Mouse (Mus musculus): ENCODE results near the gene Sorl1. TPM values are rescaled to one million over a fixed set of nuclear protein-coding genes. Genes with fewer than 3 reads are reported as not detected.

The Sorl1 gene
- polyA plus RNA-seq, 2 experiments: 1.1 to 1.4 TPM

- H3K4me2 ChIP-seq (ENCODE audit: low read depth): no peak overlapping the region
- DNase-seq (ENCODE audit: low read depth in 3 of 3, low spot score in 3 of 3) (no peak), ATAC-seq (ENCODE audit: insufficient read depth) (no peak)
- H3K9me3 ChIP-seq (ENCODE audit: control insufficient read depth, low read length): no peaks in the 10 kb centered on the region
- H3K4me1 ChIP-seq (replicated peaks; ENCODE audit: control insufficient read depth in 2 of 2, insufficient read depth in 2 of 2, low read length in 1 of 2): 0 out of 4 replicates have a peak, but pooled peaks cover 0 to 2% of the 10 kb centered on the region in 2 experiments
- no peaks in the 10 kb centered on the region for H3K36me3 ChIP-seq (replicated peaks; ENCODE audit: control insufficient read depth, insufficient read depth, low read depth)
- 32% methylated on average over 5 of the region's 5 CpGs for WGBS (ENCODE audit: insufficient replicate concordance)
- TF ChIP-seq EP300 (IDR thresholded peaks at IDR 0.05; ENCODE audit: low read depth): no peak
- no peak for TF ChIP-seq CTCF (IDR thresholded peaks at IDR 0.05; ENCODE audit: low read depth)
- H3K27me3 ChIP-seq (ENCODE audit: control insufficient read depth, insufficient read depth, low read length): no peaks in the 10 kb centered on the region
- no peak overlapping the region for H3K9ac ChIP-seq (replicated peaks)
- H3K27ac ChIP-seq: no peak overlapping the region
- no peak overlapping the region for H3K4me3 ChIP-seq (ENCODE audit: insufficient read depth in 1 of 2, low read depth in 2 of 2, low read length in 2 of 2)
Measured at GRCm38 (mm10) chr9:42109131-42109530, 15.0 kb downstream of the Sorl1 start.

- no peaks in the 10 kb centered on the region for H3K36me3 ChIP-seq (replicated peaks; ENCODE audit: control insufficient read depth, insufficient read depth, low read depth)
- DNase-seq (ENCODE audit: low read depth in 3 of 3, low spot score in 3 of 3) (no peak), ATAC-seq (ENCODE audit: insufficient read depth) (no peak)
- TF ChIP-seq EP300 (IDR thresholded peaks at IDR 0.05; ENCODE audit: low read depth): no peak
- no peak overlapping the region for H3K4me2 ChIP-seq (ENCODE audit: low read depth)
- 0 out of 4 replicates have a peak, but pooled peaks cover 0 to 2% of the 10 kb centered on the region in 2 experiments for H3K4me1 ChIP-seq (replicated peaks; ENCODE audit: control insufficient read depth in 2 of 2, insufficient read depth in 2 of 2, low read length in 1 of 2)
- no peak overlapping the region for H3K4me3 ChIP-seq (ENCODE audit: insufficient read depth in 1 of 2, low read depth in 2 of 2, low read length in 2 of 2)
- no peaks in the 10 kb centered on the region for H3K27me3 ChIP-seq (ENCODE audit: control insufficient read depth, insufficient read depth, low read length)
- H3K27ac ChIP-seq: no peak overlapping the region
- WGBS (ENCODE audit: insufficient replicate concordance): 34% methylated on average over 6 of the region's 6 CpGs
- no peaks in the 10 kb centered on the region for H3K9me3 ChIP-seq (ENCODE audit: control insufficient read depth, low read length)
- H3K9ac ChIP-seq (replicated peaks): no peak overlapping the region
Measured at GRCm38 (mm10) chr9:42108369-42108951, 15.6 kb downstream of the Sorl1 start.

DNA sequence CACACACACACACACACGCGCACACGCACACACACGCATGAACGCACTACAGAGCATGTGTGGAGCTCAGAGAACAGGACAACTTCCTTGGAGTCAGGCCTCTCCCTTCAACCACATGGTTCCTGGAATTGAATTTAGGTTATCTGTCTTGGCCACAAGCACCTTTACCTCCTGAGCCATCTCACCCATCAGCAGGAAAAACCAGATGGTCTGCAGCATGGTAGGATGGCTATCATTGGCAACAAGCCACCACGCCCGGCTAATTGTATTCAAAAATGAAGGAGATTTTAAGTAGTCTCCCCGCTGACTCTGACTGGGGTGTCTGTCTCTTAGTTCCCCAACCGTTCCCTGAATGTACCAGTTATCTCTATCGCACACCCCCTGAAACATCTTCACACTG, 17.0 kb downstream of the Sorl1 start:
- H3K4me2 ChIP-seq (ENCODE audit: low read depth): no peak overlapping the region
- ATAC-seq (ENCODE audit: insufficient read depth) (no peak), DNase-seq (ENCODE audit: low read depth in 3 of 3, low spot score in 3 of 3) (no peak)
- H3K4me3 ChIP-seq (ENCODE audit: insufficient read depth in 1 of 2, low read depth in 2 of 2, low read length in 2 of 2): no peak overlapping the region
- H3K9ac ChIP-seq (replicated peaks): no peak overlapping the region
- no peak overlapping the region for H3K27ac ChIP-seq
- WGBS (ENCODE audit: insufficient replicate concordance): 70% methylated on average over 10 of the region's 10 CpGs
- no peaks in the 10 kb centered on the region for H3K9me3 ChIP-seq (ENCODE audit: control insufficient read depth, low read length)
- H3K36me3 ChIP-seq (replicated peaks; ENCODE audit: control insufficient read depth, insufficient read depth, low read depth): no peaks in the 10 kb centered on the region
- 0 out of 4 replicates have a peak, but pooled peaks cover 0 to 2% of the 10 kb centered on the region in 2 experiments for H3K4me1 ChIP-seq (replicated peaks; ENCODE audit: control insufficient read depth in 2 of 2, insufficient read depth in 2 of 2, low read length in 1 of 2)
- no peak for TF ChIP-seq EP300 (IDR thresholded peaks at IDR 0.05; ENCODE audit: low read depth)
- no peak for TF ChIP-seq CTCF (IDR thresholded peaks at IDR 0.05; ENCODE audit: low read depth)
- H3K27me3 ChIP-seq (ENCODE audit: control insufficient read depth, insufficient read depth, low read length): no peaks in the 10 kb centered on the region

GRCm38 (mm10) chr9:42106305-42106704, 17.8 kb downstream of the Sorl1 start:
- H3K27ac ChIP-seq: no peak overlapping the region
- H3K9ac ChIP-seq (replicated peaks): no peak overlapping the region
- TF ChIP-seq CTCF (IDR thresholded peaks at IDR 0.05; ENCODE audit: low read depth) (no peak), EP300 (IDR thresholded peaks at IDR 0.05; ENCODE audit: low read depth) (no peak)

DNA sequence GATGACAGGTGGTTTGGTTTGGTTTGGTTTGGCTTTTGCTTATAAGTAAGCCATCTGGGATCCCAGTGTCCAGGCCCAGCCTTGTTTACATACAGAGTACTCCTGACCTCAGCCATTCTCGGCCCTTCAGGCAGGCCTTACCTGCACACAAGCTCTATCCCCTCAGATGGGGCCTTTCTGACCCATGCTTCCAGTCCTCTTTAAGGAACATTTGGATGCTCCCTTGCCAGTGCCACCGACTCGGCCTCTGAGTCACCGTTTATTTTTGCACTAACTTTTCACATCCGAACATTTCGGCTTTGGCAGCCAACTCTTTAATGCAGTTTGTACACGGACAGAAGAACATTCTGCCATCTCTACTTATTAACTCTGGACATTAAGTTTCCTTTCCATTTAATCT, 20.6 kb downstream of the Sorl1 start:
- ATAC-seq (ENCODE audit: insufficient read depth) (no peak), DNase-seq (ENCODE audit: low read depth in 3 of 3, low spot score in 3 of 3) (no peak)
- H3K36me3 ChIP-seq (replicated peaks; ENCODE audit: control insufficient read depth, insufficient read depth, low read depth): no peaks in the 10 kb centered on the region
- no peak overlapping the region for H3K9ac ChIP-seq (replicated peaks)
- TF ChIP-seq CTCF (IDR thresholded peaks at IDR 0.05; ENCODE audit: low read depth): no peak
- no peaks in the 10 kb centered on the region for H3K9me3 ChIP-seq (ENCODE audit: control insufficient read depth, low read length)
- 66% methylated on average over 7 of the region's 7 CpGs for WGBS (ENCODE audit: insufficient replicate concordance)
- H3K27ac ChIP-seq: no peak overlapping the region
- H3K4me2 ChIP-seq (ENCODE audit: low read depth): no peak overlapping the region
- 0 out of 4 replicates have a peak, but pooled peaks cover 0 to 2% of the 10 kb centered on the region in 2 experiments for H3K4me1 ChIP-seq (replicated peaks; ENCODE audit: control insufficient read depth in 2 of 2, insufficient read depth in 2 of 2, low read length in 1 of 2)
- H3K4me3 ChIP-seq (ENCODE audit: insufficient read depth in 1 of 2, low read depth in 2 of 2, low read length in 2 of 2): no peak overlapping the region
- H3K27me3 ChIP-seq (ENCODE audit: control insufficient read depth, insufficient read depth, low read length): no peaks in the 10 kb centered on the region

More at GRCm38 (mm10) chr9:42106305-42106704, 17.8 kb downstream of the Sorl1 start:
- Histone ChIP-seq H3K27me3 (ENCODE audit: control insufficient read depth, insufficient read depth, low read length) (no peaks in the 10 kb centered on the region), H3K4me3 (ENCODE audit: insufficient read depth in 1 of 2, low read depth in 2 of 2, low read length in 2 of 2) (no peak overlapping the region), H3K36me3 (replicated peaks; ENCODE audit: control insufficient read depth, insufficient read depth, low read depth) (no peaks in the 10 kb centered on the region), H3K4me2 (ENCODE audit: low read depth) (no peak overlapping the region), H3K9me3 (ENCODE audit: control insufficient read depth, low read length) (no peaks in the 10 kb centered on the region), H3K4me1 (replicated peaks; ENCODE audit: control insufficient read depth in 2 of 2, insufficient read depth in 2 of 2, low read length in 1 of 2) (0 out of 4 replicates have a peak, but pooled peaks cover 0 to 2% of the 10 kb centered on the region in 2 experiments)
- ATAC-seq (ENCODE audit: insufficient read depth) (no peak), DNase-seq (ENCODE audit: low read depth in 3 of 3, low spot score in 3 of 3) (no peak)
- 66% methylated on average over 7 of the region's 7 CpGs for WGBS (ENCODE audit: insufficient replicate concordance)
